Mouse (Mus musculus): ENCODE data around the gene Ncf1.

The Ncf1 gene

DNA sequence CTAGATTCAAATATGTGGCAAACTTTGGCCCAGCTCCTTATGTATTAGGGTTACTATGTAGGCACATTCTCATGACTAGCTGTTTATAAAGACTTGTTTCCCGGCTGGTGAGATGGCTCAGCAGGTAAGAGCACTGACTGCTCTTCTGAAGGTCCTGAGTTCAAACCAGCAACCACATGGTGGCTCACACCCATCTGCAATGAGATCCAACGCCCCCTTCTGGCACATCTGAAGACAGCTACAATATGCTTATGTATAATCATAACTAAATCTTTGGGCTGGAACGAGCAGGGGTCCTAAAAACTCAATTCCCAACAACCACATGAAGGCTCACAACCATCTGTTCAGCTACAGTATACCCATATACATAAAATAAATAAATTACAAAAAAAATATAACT lies 24.4 kb upstream of the Ncf1 start:
- TF ChIP-seq GATA4 (IDR thresholded peaks at IDR 0.05; ENCODE audit: insufficient replicate concordance, low read length), result no peak

DNA sequence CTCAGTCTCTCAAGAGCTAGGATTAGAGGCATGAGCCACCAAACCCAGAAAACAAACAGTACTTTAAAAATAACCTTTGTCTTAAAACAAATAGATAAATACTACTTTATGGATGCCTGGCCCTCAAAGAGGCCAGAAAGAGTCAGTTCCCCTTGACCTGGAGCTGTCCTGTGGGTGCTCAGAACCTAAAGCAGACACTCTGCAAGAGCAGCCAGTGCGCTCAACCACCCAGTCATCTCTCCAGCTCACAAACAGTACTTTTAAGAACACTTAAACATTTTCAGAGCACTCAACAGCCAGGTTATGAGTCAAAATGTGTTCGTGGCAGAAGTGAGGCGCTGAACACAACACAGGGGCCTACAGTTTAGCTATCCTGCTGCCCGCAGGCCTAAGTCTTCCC lies 21.7 kb upstream of the Ncf1 start:
- no peak for TF ChIP-seq GATA4 (IDR thresholded peaks at IDR 0.05; ENCODE audit: insufficient replicate concordance, low read length)

DNA sequence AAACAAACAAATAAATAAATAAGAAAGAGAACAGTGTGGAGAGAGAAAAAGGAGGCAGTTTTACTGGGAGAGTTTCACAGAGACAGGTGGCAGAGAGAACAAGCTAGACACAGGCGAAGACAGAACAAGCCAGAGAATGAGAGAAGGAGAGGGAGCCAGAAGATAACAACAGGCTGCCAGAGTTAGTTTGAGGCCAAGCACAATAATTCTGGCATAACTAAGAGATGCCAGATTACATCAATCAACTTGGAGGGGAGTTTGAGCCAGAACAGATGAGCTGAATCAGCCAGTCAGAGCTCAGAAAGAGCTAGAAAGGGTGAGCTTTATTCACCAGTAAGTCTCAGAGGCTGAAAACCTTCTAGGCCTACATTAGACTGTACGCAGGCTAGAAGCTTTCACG lies 21.2 kb upstream of the Ncf1 start:
- no peak for TF ChIP-seq GATA4 (IDR thresholded peaks at IDR 0.05; ENCODE audit: insufficient replicate concordance, low read length)

DNA sequence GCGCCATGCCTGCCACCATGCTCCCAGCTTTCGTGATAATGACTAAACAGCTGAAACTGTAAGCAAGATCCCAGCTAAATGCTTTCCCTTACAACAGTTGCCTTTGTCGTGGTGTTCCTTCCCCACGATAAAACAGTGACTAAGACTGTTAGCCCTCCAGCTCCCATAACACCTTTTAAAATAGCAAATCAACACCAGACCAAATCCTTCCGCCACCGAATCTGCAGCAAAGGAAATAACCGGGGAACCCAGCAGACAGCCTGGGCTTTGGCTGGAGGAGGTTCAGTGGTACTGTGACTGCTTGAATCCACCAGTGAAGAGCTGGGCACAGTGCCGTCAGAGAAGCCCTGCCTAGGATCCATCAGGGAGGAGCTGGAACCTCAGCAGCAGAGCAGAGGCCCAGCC lies 19.8 kb upstream of the Ncf1 start:
- no peak for TF ChIP-seq GATA4 (IDR thresholded peaks at IDR 0.05; ENCODE audit: insufficient replicate concordance, low read length)

DNA sequence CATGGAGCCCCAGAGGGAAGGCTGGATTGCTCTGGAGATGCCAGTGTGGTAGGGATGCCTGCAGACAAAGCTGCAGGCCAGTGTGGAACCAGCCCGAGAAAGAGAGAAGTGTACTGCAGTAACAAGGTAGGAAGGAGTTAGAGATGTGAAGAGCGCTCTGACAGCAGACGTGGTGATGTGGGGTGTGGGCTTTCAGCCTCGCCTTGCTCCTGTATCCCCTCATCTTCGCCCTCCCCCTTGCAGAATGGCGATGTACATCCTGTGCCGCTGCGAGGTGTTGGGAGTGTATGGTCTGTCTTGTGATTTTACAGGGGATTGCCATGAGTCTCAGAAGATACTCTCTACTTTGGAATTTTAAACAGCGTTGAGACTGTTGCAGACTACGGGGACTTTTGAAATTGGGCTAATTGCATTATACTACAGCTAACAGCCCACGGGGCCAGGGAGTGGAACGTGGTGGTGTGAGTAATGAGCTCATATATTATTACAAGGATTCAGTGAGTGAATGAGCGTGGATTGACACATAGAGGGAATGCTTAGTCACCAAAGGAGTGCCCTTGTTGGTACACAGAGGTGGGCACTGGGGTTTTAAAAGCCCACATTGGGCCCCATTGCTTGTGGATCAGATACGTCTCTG lies 19.3 kb upstream of the Ncf1 start:
- TF ChIP-seq GATA4 (IDR thresholded peaks at IDR 0.05; ENCODE audit: insufficient replicate concordance, low read length), result no peak

DNA sequence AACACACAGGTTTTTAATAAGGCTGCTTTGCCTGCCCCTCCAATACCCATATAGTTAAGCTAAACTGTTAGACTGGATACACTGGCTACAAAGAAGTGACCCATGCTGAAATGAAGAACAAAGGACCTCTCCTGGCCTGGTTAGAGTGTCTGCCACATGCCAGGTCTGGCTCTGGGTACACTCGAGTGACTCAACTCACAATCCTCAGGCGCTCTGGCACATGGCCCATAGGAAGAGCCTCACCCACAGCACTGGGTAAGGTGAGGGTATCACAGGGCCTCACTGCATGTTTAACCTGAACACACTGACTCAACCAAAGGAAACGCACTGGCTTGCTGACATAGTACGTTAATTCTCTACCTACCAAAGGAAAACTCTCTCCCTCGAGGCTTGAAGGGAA lies 16.7 kb upstream of the Ncf1 start:
- no peak for TF ChIP-seq GATA4 (IDR thresholded peaks at IDR 0.05; ENCODE audit: insufficient replicate concordance, low read length)

DNA sequence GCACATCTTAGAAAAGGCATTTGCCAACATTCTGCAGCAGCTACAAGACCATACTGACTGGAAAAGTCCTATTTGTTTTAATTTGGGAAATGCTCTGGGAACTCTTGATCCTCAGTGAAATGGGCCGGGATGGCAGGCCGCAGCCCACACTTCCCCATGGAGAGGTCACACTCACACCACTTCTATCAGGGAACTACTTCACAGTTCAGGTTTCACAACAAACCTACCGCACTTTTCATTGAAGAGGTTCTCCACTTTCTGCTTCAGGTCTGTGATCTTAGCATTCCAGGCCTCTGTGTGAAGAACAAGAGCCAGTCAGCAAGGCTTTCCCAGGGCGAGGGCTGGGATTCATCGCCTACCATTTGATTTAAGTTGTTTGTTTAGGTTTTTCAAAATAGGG lies 15.5 kb upstream of the Ncf1 start:
- no peak for TF ChIP-seq GATA4 (IDR thresholded peaks at IDR 0.05; ENCODE audit: insufficient replicate concordance, low read length)

DNA sequence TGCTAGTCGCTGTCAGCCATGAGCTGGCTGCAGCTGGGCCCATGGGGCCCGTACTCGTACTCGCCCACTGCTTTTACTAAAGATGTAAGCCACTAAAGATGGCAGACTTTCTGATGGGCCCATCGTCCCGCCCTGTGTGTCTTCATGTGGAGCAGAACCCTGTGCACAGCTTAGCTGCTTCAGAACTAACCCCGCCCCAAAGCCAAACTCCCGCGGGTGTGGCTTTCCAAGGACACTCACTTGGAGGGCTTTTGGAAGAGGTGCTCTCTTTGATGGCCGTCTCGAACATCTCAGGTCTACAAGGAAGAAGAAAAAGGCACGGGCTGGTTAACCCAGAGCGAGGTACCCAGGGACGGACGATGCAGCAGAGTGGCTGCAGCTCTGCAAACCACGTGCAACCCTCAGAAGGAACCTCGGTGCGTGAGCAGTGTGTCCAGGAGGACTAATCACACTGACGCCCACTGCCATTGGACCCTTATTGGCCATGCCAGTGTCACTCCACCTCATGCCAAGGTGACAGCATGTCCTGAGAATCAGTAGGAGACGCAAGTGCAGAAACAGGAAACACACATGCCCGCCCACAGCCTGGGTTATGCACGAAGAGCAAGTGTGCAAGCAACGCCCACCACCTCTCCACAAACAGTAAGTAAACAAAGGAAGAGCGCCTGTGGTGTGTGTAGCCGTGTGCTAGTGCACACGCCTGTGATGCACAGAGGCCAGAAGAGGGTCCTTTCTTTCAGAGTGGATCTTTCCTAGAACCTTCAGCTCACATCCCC lies 14.4 kb upstream of the Ncf1 start:
- no peak for TF ChIP-seq GATA4 (IDR thresholded peaks at IDR 0.05; ENCODE audit: insufficient replicate concordance, low read length)

DNA sequence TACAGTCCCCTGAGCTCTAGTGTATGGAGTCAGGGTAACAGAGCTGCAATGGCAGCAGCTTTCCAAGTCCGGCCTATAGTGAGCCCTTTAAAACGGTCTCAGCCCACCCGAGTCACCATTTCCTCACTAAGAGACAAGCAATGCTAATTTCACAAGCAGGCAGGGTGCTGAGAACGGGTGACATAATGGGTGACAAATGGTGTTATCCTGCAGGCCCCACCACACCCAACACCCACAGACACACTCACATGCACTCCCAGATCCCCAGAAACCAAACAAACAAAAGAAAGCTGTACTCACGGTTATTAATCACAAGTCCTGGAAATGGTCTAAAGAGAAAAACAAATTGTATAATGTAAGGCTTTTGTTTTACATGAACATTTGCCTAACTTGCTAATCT lies 12.4 kb upstream of the Ncf1 start:
- TF ChIP-seq GATA4 (IDR thresholded peaks at IDR 0.05; ENCODE audit: insufficient replicate concordance, low read length), result no peak

DNA sequence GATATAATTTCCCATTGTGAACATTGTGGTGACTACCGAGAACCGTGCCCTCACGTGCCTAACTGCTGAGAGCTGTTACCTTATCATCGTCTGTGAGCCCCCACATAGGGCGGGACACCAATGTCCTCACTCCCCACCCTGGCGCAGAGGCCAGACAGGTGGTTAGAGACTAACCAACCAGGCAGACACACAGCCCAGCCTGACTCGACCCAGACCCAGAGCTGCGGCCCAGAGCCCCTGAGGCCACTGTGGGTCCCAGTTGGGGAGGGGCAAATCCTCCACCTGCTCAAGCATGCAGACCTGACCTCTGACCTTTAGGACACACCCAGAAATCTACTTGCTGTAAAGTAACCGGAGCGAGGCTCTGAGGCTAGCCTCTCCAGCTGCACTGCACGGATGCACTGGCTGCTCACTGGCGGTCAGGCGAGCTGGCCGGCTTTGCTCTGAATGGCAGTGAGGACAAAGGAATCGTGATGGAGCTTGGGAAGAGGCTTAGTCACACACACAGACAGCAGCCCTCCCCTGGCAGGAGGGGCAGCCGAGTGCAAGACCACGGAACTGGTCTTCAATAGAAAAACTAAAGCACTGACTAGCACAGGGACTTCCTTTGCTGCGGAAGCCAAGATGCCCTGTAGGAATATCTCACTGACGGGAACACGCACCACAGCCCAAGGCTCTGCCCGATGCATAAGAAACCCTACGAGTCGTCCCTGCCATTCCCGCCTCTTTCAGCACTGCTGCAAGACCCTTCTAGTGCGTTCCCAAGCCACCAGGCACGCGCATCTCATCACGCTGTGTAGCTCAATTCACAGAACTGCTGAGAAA lies 8.7 kb upstream of the Ncf1 start:
- TF ChIP-seq GATA4 (IDR thresholded peaks at IDR 0.05; ENCODE audit: insufficient replicate concordance, low read length), result no peak

DNA sequence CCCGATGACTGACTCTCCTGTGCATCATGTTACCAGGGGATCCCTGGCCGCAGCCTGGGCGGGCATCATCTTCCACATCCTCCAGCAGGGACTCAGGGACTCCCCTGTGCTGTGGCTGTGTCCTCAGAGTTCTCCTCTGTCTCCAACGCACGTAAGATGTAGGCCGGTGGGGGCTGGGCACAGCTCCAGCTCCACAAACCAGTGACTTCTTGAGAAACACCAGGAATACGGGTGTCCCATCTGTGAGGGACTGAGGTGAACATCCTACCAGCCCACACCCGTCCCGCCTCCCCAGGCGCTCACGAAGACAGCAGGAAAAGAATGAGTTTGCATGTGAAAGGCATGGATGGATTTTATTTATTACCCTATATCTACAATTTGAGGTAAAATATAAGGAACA lies 8.1 kb upstream of the Ncf1 start:
- no peak for TF ChIP-seq GATA4 (IDR thresholded peaks at IDR 0.05; ENCODE audit: insufficient replicate concordance, low read length)

DNA sequence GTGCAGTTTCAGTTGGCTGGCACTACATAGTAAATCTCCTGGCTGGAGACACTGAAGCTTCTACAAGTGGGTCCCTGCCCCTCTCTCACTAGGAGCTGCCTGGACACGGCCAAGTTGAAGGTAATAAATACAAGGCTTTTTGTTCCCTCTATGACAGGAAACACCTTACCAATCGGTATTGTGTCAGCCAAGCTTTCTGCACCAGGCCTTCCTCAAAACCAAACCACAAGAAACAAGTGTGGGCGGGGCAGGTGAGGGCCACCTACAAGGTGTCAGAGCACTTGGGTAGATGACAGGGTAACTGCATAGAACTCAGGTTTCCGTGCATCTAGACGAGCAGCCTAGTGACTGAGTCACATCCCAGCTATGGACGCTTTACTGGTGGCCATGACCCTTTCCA lies 7.4 kb upstream of the Ncf1 start:
- no peak for TF ChIP-seq GATA4 (IDR thresholded peaks at IDR 0.05; ENCODE audit: insufficient replicate concordance, low read length)

DNA sequence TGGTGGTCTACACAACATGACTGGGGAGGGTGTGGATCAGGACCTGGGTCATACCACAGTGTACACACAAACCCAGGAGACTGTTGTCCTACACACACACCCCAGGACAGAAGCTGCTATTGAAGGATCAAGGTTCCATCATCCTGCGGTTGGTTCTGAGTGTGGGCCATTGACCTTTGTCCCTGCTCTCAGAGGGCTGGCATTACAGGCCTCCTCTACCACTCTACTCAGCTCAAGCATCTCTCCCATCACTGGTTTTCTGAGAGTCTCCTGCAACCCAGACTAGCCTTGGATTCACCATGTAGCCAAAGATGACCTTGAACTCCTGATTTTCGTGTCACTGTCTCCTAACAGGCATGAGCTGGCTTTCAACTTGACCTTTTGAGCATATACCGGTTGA lies 6.8 kb upstream of the Ncf1 start:
- no peak for TF ChIP-seq GATA4 (IDR thresholded peaks at IDR 0.05; ENCODE audit: insufficient replicate concordance, low read length)

DNA sequence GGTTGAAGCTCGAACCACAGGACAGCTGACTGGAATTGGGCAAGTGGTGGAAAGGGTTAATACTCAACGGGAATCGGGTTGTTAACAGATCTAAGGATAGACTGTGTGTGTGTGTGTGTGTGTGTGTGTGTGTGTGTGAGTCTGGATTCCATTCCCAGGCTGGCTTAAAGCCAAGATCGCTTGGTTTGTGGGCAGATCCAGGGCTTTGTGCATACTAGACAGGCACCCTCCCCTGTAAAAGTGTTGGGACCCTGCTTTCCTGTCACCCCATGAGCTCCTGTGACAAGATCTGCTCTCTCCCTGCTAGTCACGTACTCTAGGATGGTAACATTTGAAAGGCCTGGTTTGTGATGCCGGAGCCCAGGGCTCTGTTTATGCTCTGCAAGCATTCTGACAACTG lies 5.7 kb upstream of the Ncf1 start:
- no peak for TF ChIP-seq GATA4 (IDR thresholded peaks at IDR 0.05; ENCODE audit: insufficient replicate concordance, low read length)

DNA sequence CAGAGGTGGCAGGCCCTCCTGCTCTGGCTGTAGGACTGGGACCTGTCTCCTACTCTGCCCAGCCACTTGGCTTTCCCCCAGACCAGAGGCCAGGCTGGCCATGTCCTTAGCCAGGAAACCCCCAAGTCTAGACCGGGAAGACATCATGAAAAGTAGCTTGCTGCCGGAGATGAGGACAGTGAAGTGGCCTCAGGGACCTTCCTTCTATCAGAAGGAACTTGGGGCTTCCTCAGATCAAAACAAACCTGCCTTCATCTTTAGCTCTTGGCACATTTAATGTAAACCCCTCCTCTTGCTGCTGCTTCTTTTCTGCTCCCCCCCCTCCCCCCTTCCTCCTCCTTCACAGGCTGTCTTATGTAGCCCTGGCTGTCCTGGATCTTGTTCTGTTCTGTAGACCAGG lies 4.8 kb upstream of the Ncf1 start:
- TF ChIP-seq GATA4 (IDR thresholded peaks at IDR 0.05; ENCODE audit: insufficient replicate concordance, low read length), result no peak

DNA sequence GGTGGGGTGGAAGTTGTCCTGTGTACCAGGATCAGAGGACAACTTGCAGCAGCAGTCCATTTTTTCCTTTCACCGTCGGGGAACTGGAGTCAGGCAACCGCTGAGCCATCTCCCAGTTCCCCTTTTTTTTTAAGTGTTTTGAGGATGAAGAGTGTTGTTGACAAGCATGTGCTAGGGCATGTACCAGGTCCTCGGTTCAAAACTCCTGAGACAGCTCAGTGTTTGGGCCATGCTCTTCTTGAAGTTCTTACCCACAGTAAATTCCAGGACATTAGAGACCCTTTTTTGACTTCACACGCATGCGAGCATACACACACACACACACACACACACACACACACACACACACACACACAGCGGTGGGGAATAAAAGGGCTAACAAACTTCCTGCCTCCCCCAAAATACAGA lies 3.8 kb upstream of the Ncf1 start:
- TF ChIP-seq GATA4 (IDR thresholded peaks at IDR 0.05; ENCODE audit: insufficient replicate concordance, low read length), result no peak

Measured in liver, adult (tissue).